Mouse (Mus musculus) left cerebral cortex, adult 9 months (tissue): ENCODE results near the gene Slc10a3.
"Not testable (repeated sequence)": the region's sequence is repeated elsewhere in the genome, so short reads cannot be mapped to it uniquely, and the experiment has no call there.

Experiments
- DNase-seq, 2 experiments: peaks; one replicate each; pipeline ENCODE4 v3.0.0; 2022; ENCODE audit warnings: low spot score in 2 of 2

The Slc10a3 gene

GRCm38 (mm10) chrX:74372888-74373549 is at the start of gene Slc10a3, which contains the start of gene Ubl4a:
Gene Slc10a3 (minus strand): TSS chrX:74373349.
Gene Ubl4a (minus strand): TSS chrX:74373218.
- DNase-seq, result peak; percentile 69 to 82

GRCm38 (mm10) chrX:74413377-74413776 is 40.2 kb upstream of the Slc10a3 start:
- DNase-seq, result peak; percentile 30 to 81

GRCm38 (mm10) chrX:74408340-74408739 is 35.2 kb upstream of the Slc10a3 start:
- no peak for DNase-seq

- DNase-seq, result no peak
Measured at GRCm38 (mm10) chrX:74400136-74400535, 27.0 kb upstream of the Slc10a3 start.

GRCm38 (mm10) chrX:74392535-74393443 is 19.6 kb upstream of the Slc10a3 start, which contains the start of the genes Fam3a and Ikbkg:
Gene Fam3a (minus strand): TSS chrX:74393272.
Gene Ikbkg (plus strand): TSS chrX:74393290.
- peak; percentile 59 to 78 for DNase-seq

GRCm38 (mm10) chrX:74388153-74388552 is 15.0 kb upstream of the Slc10a3 start:
- DNase-seq, result no peak

- no peak for DNase-seq
Measured at GRCm38 (mm10) chrX:74384451-74384850, 11.3 kb upstream of the Slc10a3 start.

GRCm38 (mm10) chrX:74368209-74368909 is 4.8 kb downstream of the Slc10a3 start:
- DNase-seq, result peak in 1 of 2 experiments; percentile 42

GRCm38 (mm10) chrX:74367512-74367911 is 5.6 kb downstream of the Slc10a3 start:
- DNase-seq, result no peak

GRCm38 (mm10) chrX:74359171-74359570 is 14.0 kb downstream of the Slc10a3 start:
- no peak for DNase-seq

- DNase-seq, result not testable (repeated sequence)
Measured at GRCm38 (mm10) chrX:74357069-74357468, 16.1 kb downstream of the Slc10a3 start.

- peak in 1 of 2 experiments; percentile 79 for DNase-seq
Measured at GRCm38 (mm10) chrX:74353467-74353770, 19.7 kb downstream of the Slc10a3 start, which contains the start of gene Lage3. Gene Lage3 (minus strand): TSS chrX:74353618.

GRCm38 (mm10) chrX:74352645-74353466 is 20.3 kb downstream of the Slc10a3 start:
- DNase-seq, result no peak

GRCm38 (mm10) chrX:74330166-74330930 is 42.8 kb downstream of the Slc10a3 start:
- no peak for DNase-seq

- DNase-seq, result no peak
Measured at GRCm38 (mm10) chrX:74329215-74329671, 43.9 kb downstream of the Slc10a3 start.

GRCm38 (mm10) chrX:74328725-74329161 is 44.4 kb downstream of the Slc10a3 start, which contains the start of gene Plxna3:
Gene Plxna3 (plus strand): TSS chrX:74329066.
- DNase-seq, result peak in 1 of 2 experiments; percentile 40
